Mouse (Mus musculus): ENCODE data around the gene Slc13a4. TPM values are rescaled to one million over a fixed set of nuclear protein-coding genes. Genes with fewer than 3 reads are reported as not detected.

Gene Slc13a4
- not detected in 2 replicates for polyA plus RNA-seq (2012; ENCODE audit: insufficient read depth, insufficient read length, low replicate concordance, missing spikeins)

- TF ChIP-seq POLR2A (IDR thresholded peaks at IDR 0.05; ENCODE audit: insufficient read depth, low read depth, low read length) (no peak), CTCF (IDR thresholded peaks at IDR 0.05; ENCODE audit: insufficient read depth, low read depth, low read length) (no peak)
- no peak within 1 kb of the TSS for H3K4me3 ChIP-seq (ENCODE audit: insufficient read depth, low read depth, low read length)
- no peaks in the 10 kb centered on the region for H3K4me1 ChIP-seq (ENCODE audit: control insufficient read depth, insufficient read depth, low read length)
- no peak within 1 kb of the TSS for H3K27ac ChIP-seq (ENCODE audit: insufficient read depth, low read depth, low read length)
- WGBS: 55% methylated on average over 7 of the region's 7 CpGs
Measured at GRCm38 (mm10) chr6:35308037-35308436, at the start of gene Slc13a4. Gene Slc13a4 (minus strand): TSS chr6:35308131.

GRCm38 (mm10) chr6:35355320-35355719 lies 47.4 kb upstream of the Slc13a4 start:
- TF ChIP-seq CTCF (IDR thresholded peaks at IDR 0.05; ENCODE audit: insufficient read depth, low read depth, low read length) (no peak), POLR2A (IDR thresholded peaks at IDR 0.05; ENCODE audit: insufficient read depth, low read depth, low read length) (no peak)
- H3K27ac ChIP-seq (ENCODE audit: insufficient read depth, low read depth, low read length): no peak overlapping the region
- peaks cover 12% of the 10 kb centered on the region; the same call in 1 of the 2 replicates for H3K4me1 ChIP-seq (ENCODE audit: control insufficient read depth, insufficient read depth, low read length)
- no peak overlapping the region for H3K4me3 ChIP-seq (ENCODE audit: insufficient read depth, low read depth, low read length)
- WGBS: 93% methylated on average over 3 of the region's 3 CpGs

GRCm38 (mm10) chr6:35354622-35354998 lies 46.7 kb upstream of the Slc13a4 start:
- Histone ChIP-seq H3K27ac (ENCODE audit: insufficient read depth, low read depth, low read length) (no peak overlapping the region), H3K4me1 (ENCODE audit: control insufficient read depth, insufficient read depth, low read length) (peaks cover 12% of the 10 kb centered on the region; the same call in 1 of the 2 replicates), H3K4me3 (ENCODE audit: insufficient read depth, low read depth, low read length) (no peak overlapping the region)
- no peak for TF ChIP-seq CTCF (IDR thresholded peaks at IDR 0.05; ENCODE audit: insufficient read depth, low read depth, low read length)
- TF ChIP-seq POLR2A (IDR thresholded peaks at IDR 0.05; ENCODE audit: insufficient read depth, low read depth, low read length): no peak
- 20% methylated on average over 6 of the region's 6 CpGs for WGBS

- TF ChIP-seq POLR2A (IDR thresholded peaks at IDR 0.05; ENCODE audit: insufficient read depth, low read depth, low read length) (no peak), CTCF (IDR thresholded peaks at IDR 0.05; ENCODE audit: insufficient read depth, low read depth, low read length) (no peak)
- H3K4me3 ChIP-seq (ENCODE audit: insufficient read depth, low read depth, low read length): no peak overlapping the region
- peaks cover 12% of the 10 kb centered on the region; the same call in 1 of the 2 replicates for H3K4me1 ChIP-seq (ENCODE audit: control insufficient read depth, insufficient read depth, low read length)
- no peak overlapping the region for H3K27ac ChIP-seq (ENCODE audit: insufficient read depth, low read depth, low read length)
- WGBS: 17% methylated on average over 18 of the region's 18 CpGs
Measured at GRCm38 (mm10) chr6:35353846-35354621, 46.1 kb upstream of the Slc13a4 start.

- TF ChIP-seq POLR2A (IDR thresholded peaks at IDR 0.05; ENCODE audit: insufficient read depth, low read depth, low read length): no peak
- no peak for TF ChIP-seq CTCF (IDR thresholded peaks at IDR 0.05; ENCODE audit: insufficient read depth, low read depth, low read length)
- 72% methylated on average over 5 of the region's 5 CpGs for WGBS
- H3K4me1 ChIP-seq (ENCODE audit: control insufficient read depth, insufficient read depth, low read length): peaks cover 12% of the 10 kb centered on the region; the same call in 1 of the 2 replicates
- no peak overlapping the region for H3K4me3 ChIP-seq (ENCODE audit: insufficient read depth, low read depth, low read length)
- no peak overlapping the region for H3K27ac ChIP-seq (ENCODE audit: insufficient read depth, low read depth, low read length)
Measured at GRCm38 (mm10) chr6:35353416-35353815, 45.5 kb upstream of the Slc13a4 start.

- Histone ChIP-seq H3K4me1 (ENCODE audit: control insufficient read depth, insufficient read depth, low read length) (peaks cover 12% of the 10 kb centered on the region; the same call in 1 of the 2 replicates), H3K4me3 (ENCODE audit: insufficient read depth, low read depth, low read length) (no peak overlapping the region), H3K27ac (ENCODE audit: insufficient read depth, low read depth, low read length) (no peak overlapping the region)
- 77% methylated on average over 8 of the region's 8 CpGs for WGBS
- no peak for TF ChIP-seq POLR2A (IDR thresholded peaks at IDR 0.05; ENCODE audit: insufficient read depth, low read depth, low read length)
- no peak for TF ChIP-seq CTCF (IDR thresholded peaks at IDR 0.05; ENCODE audit: insufficient read depth, low read depth, low read length)
Measured at GRCm38 (mm10) chr6:35352867-35353266, 44.9 kb upstream of the Slc13a4 start.

GRCm38 (mm10) chr6:35351826-35352225 lies 43.9 kb upstream of the Slc13a4 start:
- WGBS: 99% methylated on average over 3 of the region's 3 CpGs
- Histone ChIP-seq H3K27ac (ENCODE audit: insufficient read depth, low read depth, low read length) (no peak overlapping the region), H3K4me1 (ENCODE audit: control insufficient read depth, insufficient read depth, low read length) (peaks cover 12% of the 10 kb centered on the region; the same call in 1 of the 2 replicates), H3K4me3 (ENCODE audit: insufficient read depth, low read depth, low read length) (no peak overlapping the region)
- no peak for TF ChIP-seq POLR2A (IDR thresholded peaks at IDR 0.05; ENCODE audit: insufficient read depth, low read depth, low read length)
- TF ChIP-seq CTCF (IDR thresholded peaks at IDR 0.05; ENCODE audit: insufficient read depth, low read depth, low read length): no peak

GRCm38 (mm10) chr6:35349784-35350183 lies 41.9 kb upstream of the Slc13a4 start:
- H3K4me3 ChIP-seq (ENCODE audit: insufficient read depth, low read depth, low read length): no peak overlapping the region
- 39% methylated on average over 7 of the region's 7 CpGs for WGBS
- H3K27ac ChIP-seq (ENCODE audit: insufficient read depth, low read depth, low read length): no peak overlapping the region
- TF ChIP-seq CTCF (IDR thresholded peaks at IDR 0.05; ENCODE audit: insufficient read depth, low read depth, low read length) (no peak), POLR2A (IDR thresholded peaks at IDR 0.05; ENCODE audit: insufficient read depth, low read depth, low read length) (no peak)
- peaks cover 12% of the 10 kb centered on the region; the same call in 1 of the 2 replicates for H3K4me1 ChIP-seq (ENCODE audit: control insufficient read depth, insufficient read depth, low read length)

GRCm38 (mm10) chr6:35338640-35339039 lies 30.7 kb upstream of the Slc13a4 start:
- no peaks in the 10 kb centered on the region for H3K4me1 ChIP-seq (ENCODE audit: control insufficient read depth, insufficient read depth, low read length)
- 38% methylated on average over 3 of the region's 3 CpGs for WGBS
- 0 out of 2 replicates have a peak overlapping the region, but pooled peaks have one; percentile 29 for H3K27ac ChIP-seq (ENCODE audit: insufficient read depth, low read depth, low read length)
- TF ChIP-seq POLR2A (IDR thresholded peaks at IDR 0.05; ENCODE audit: insufficient read depth, low read depth, low read length) (no peak), CTCF (IDR thresholded peaks at IDR 0.05; ENCODE audit: insufficient read depth, low read depth, low read length) (no peak)
- H3K4me3 ChIP-seq (ENCODE audit: insufficient read depth, low read depth, low read length): no peak overlapping the region

Measured in olfactory bulb, adult 2 months (tissue).